Mouse (Mus musculus): ENCODE data around the gene 1110008P14Rik.

1110008P14Rik gene

DNA sequence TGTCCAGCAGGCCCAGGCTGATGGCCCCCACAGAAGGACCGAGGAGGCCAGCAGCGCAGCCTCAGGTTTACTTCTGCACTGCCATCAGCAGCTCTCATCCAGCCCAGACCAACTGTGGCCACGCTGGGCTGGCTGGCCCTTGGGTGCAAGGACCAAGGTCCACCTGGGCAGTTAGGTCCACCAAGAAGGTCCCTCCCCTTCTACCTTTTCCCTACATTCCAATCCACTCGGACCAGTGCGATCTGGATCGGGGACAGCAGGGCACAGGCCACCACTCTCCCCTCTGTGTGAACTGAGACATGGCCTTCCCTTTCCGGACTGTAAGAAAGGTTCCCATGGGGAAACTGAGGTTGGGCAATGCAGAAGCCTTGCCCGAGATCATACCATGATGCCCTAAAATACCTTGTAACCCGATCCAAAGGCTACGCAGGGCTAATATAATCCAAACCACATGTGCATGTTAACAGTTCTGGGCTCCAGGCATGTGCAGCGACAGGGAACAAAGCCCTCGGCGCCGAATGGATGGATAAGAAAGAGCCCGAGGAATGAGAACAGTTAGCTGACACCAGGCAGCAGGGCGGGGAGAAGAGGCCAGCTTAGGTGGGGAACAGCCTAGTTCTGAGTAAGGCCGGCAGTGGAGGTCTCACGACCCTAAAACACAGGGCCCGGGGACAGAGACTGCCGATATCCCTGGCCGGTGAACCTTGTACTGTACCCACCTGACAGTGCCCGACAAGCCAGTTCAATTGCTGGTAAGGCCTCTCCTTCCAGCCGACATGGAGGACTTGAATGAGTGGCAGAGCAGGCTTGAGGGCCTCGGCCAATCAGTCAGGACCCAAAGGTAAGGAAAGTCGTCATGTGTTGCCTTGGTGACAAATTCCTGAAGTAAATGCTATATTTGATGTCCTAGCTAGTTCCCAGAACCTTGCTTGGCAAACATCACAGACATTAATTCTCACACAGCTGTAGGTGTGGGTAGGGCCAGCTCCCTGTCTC, 27.0 kb upstream of the 1110008P14Rik start:
- in situ Hi-C loops (cut with MboI) = no loop called here

GRCm38 (mm10) chr2:32407144-32407824, 25.5 kb upstream of the 1110008P14Rik start:
- in situ Hi-C loops (cut with MboI) = no loop called here

GRCm38 (mm10) chr2:32404663-32405062, 22.9 kb upstream of the 1110008P14Rik start:
- in situ Hi-C loops (cut with MboI) = no loop called here

DNA sequence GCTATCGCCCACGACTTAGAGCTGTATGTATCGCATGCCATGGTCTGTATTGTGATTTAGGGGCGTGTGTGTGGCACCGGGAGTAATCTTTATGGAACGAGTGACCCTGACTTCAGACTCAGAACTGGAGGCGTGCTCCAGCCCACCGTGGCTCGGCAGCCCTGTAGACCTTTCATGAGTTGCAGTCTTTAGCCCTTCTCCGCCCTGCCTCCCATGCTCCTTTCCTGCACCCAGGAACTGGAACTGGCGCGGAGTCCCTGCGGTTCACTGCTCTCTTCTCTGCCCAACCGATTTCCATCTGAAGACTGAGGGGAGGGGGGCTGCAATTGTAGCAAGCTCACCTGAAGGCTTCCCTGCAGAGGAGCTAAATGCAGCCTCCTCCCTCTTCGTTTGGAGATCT, 15.0 kb upstream of the 1110008P14Rik start:
- in situ Hi-C loops (cut with MboI) = no loop called here

- in situ Hi-C loops (cut with MboI) = no loop called here
These were observed 14.3 kb upstream of the 1110008P14Rik start for GRCm38 (mm10) chr2:32395946-32396621.

DNA sequence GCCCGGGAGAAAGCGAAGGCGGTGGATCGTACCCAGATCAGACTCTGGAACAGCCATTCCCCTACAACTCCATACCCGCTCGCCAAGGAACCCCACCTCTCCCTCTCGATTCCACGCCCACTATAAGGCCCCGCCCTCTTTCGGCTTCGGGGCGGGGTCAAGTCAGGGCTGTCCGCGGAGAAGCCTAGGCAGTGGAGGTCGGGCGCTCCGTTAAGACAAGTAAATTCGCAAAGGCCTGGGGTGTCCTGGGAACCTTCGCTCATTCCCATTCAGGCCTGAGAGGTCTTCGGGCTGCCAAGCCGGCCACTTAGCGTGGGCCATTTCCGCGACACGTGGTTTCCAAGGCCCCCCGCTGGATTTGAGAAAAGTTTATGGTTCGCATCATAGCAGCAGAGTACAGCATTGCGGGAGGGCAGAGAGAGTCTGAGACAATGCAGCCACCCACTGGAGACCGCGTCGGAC, 13.8 kb upstream of the 1110008P14Rik start, which contains the start of gene Ptges2:
Gene Ptges2, plus strand, starts transcription at position 413 of the 462 bp plus-strand sequence.
- in situ Hi-C loops (cut with MboI) = no loop called here

- in situ Hi-C loops (cut with MboI) = no loop called here
These were observed 13.2 kb upstream of the 1110008P14Rik start for GRCm38 (mm10) chr2:32394973-32395372.

DNA sequence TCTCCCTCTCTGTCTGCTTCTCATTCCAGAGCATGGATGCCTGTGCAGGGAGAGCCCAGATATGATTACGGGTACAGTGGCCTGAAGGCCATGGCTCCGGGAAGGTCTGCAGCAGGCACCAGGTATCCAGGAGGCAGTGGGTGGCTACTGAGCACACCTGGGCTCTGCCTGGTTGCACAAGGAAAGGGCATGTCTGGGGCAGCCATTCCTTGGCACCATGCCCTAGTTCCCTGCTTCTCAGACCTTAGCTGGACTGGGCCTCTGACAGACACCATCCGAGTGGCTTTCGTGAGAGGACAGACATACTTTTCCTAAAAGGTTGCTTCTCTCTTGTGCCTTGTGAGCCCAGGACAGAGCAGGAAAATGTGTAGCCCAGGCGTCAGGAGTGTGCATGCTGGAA, 10.3 kb upstream of the 1110008P14Rik start:
- in situ Hi-C loops (cut with MboI) = no loop called here

DNA sequence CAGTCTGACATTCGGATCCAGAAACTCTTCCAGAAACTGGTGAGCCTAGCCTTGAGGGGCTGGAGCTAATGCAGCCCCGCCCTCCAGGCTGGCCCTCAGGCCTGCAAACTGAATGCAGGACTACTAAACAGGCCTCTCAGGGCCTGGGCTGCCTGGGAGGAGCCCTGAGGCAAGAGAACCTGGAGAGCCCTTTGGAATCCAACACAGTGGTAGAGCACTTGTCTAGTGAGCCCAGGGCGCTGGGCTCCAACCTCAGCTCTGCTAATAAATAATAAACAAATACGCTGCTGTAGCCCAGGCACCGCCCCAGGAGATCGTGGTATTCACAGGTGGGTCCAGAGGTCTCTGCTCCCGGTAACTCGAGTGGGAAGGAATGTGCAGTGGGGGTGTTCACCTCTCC, 9.1 kb upstream of the 1110008P14Rik start:
- in situ Hi-C loops (cut with MboI) = no loop called here

GRCm38 (mm10) chr2:32389157-32389556, 7.4 kb upstream of the 1110008P14Rik start:
- in situ Hi-C loops (cut with MboI) = no loop called here

DNA sequence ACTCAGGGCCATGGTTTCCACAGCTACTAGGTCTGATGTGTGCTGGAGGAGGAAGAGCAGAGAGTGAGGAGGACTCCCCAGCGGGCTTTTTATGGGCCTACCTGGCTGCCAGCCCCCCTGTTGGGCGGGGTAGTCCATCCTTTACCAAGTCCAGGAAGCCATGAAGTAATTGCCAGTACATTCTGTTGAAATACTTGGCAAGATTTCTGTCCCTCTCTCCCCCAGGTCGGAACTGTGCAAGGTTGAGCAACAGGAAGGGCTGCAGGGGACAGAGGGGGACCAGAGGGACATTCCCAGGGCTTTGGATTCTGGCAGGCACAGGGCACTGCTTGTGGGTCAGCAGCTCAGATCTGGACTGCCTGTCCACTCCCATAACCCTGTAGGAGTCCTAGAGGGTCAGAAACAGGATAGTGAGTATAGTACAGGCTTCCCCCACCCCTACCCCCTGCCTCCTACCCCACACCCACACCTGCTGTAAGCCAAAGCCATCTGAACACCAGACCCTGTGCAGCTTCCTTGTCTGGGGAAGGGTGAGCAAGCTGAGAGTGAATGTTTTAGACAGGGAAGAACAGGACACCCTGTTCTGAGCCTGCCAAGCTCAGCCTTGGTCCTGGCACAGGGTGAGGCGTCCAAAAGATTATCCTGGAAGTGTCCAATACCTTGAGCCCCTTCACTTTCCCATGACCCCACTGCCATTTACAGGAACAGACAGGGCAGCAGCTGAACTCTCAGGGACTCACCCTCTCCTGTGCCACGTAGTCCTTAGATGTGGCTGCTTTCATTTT, 6.2 kb upstream of the 1110008P14Rik start, which contains the start of gene Lcn2:
Gene Lcn2, minus strand, starts transcription at position 547 of the 785 bp plus-strand sequence.
- in situ Hi-C loops (cut with MboI) = no loop called here

GRCm38 (mm10) chr2:32382689-32383088, 951 bp upstream of the 1110008P14Rik start:
- in situ Hi-C loops (cut with MboI) = no loop called here

DNA sequence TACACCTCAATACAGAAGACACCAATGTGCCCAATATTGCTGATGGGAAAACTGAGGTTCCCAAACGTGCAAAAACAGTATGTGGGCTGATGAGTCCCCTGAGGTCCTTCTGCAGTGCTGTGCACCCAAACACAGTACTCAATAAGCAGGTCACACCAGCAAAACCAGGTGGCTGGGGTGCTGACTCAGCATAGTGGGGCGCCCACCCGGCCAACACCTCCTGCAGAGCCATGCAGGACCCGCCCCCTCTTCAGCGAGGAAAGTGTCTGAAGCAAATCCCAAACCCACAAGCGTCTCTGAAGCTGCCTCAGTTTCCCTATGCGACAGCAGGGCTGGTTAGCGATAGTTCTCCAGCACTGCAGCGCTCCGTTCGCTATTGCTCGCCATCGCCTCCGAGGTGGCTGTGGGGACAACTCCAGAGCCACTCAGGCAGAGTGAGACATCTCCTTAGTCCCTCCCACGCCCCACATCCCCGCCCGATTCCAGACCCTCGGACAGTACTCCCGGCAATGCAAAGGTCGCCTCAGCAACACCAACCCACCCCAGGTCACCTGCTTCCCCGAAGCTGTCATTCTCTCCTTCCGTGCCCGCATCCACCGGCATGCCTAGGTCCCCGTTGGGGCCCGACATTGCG, 480 bp downstream of the 1110008P14Rik start:
- in situ Hi-C loops (cut with MboI) = no loop called here

- in situ Hi-C loops (cut with MboI) = no loop called here
These were observed 1.7 kb downstream of the 1110008P14Rik start for GRCm38 (mm10) chr2:32380001-32380500.

GRCm38 (mm10) chr2:32376963-32377362, 4.8 kb downstream of the 1110008P14Rik start:
- in situ Hi-C loops (cut with MboI) = no loop called here

DNA sequence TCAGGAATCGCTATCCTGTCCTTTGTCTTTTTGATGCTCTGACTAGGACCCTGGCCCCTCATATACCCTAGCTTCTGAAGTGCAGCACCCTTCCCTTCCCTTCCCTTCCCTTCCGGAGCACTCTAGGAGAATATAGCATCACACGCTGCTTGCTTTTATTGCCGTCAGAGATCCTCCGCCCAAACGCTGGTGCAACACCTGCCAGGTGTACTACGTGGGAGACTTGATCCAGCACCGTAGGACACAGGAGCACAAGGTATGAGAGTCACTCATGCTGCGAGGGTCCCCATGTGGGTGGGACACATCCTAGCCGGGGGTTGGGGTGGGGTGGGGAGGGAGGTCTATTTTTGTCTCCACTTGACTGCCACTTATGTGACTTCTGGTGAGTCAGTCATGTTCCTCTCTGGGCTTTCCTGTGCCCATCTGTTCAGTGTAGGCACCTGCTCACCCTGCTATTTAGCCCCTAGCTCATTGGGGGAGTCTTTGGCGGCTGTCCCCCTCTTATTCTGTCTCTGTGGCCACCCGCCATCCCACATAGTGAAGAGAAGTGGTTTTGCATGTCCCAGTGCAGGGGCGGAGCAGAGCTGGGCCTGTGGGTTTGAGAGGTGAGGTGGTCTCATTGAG, 6.3 kb downstream of the 1110008P14Rik start:
- in situ Hi-C loops (cut with MboI) = no loop called here

- in situ Hi-C loops (cut with MboI) = no loop called here
These were observed 7.5 kb downstream of the 1110008P14Rik start for GRCm38 (mm10) chr2:32374191-32374590.

- in situ Hi-C loops (cut with MboI) = no loop called here
These were observed 14.4 kb downstream of the 1110008P14Rik start for GRCm38 (mm10) chr2:32367315-32367714.

DNA sequence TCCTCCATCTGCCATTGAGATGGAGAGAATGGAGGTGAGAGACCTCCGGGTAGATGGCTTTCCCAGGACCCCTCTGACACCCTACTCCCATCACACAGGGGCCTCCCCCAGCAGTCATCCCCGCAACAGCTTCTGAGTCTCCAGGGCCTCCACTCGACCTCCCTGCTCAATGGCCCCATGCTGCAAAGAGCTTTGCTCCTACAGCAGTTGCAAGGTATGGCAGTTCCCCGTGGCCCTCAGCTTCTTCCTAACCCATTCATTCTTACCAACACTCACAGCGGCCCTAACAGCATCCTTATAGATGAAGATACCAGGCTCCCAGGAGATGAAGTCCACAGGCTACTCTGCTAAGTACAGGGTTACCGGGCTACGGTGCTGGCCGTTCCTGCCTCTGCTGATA, 17.6 kb downstream of the 1110008P14Rik start:
- in situ Hi-C loops (cut with MboI) = no loop called here
